Mouse (Mus musculus) spleen, postnatal 4 days (tissue): ENCODE data around the gene Acox3.

Experiments used
- DNase-seq, 2 experiments: peaks; one replicate each; pipeline ENCODE4 v3.0.0; 2022; ENCODE audit warnings: low spot score in 2 of 2

The Acox3 gene

DNA sequence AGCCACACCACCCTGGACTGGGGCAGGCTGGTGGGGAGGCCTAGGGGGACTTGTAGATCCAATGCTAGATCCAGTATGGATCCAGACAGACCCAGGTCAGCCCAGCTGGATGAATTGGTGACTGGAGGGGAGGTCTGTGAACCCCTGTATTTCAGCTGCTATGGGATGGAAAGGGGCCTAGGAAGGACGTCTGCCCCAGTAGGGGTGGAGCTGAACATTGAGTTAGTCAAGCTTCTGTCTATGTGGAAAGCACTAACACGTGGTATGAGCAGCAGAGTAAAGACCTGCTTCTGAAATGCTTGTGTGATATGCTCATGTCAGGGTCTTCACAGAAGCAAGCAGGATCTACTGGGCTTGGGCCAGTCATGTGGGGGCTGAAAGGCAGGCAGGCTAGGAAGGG, 65.4 kb downstream of the Acox3 start:
- no peak for DNase-seq

DNA sequence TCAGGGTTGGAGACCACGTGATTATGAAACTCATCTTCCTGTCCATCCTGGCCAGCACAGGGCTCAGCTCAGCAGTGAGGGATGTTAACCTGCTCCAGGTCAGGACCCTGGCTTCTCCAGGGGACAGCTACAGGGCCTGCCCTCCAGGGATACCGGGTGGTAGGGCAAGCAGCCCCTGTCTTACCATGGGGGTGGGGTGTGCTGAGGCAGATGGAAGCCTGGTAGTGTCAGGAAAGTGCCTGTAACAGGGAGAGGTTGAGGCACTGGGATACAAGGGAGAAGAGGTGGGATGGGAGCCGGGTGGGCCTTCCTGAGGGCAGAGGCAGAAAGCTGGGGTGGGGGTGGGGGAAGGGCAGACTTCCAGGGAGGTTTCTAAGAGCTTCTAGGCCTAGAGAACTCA, 69.5 kb downstream of the Acox3 start:
- DNase-seq = no peak

DNA sequence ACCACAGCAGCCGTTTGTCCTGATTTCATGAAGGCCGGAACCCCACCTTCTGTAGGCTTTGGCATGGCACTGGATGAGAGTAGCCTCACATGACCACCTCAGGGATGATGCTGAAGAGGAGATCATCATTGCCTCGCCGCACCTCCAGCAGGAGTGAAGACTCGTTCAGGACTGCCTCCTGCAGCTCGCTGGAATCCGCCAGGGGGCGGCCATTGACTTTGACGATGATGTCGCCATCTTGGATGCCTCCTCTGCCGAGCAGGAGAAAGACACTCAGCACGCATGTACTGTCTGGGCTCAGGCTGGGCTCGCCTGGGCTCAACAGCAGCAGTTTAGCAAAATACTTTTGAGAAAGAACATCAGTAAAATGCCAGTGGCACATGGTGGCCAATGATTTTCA, 70.0 kb downstream of the Acox3 start:
- no peak for DNase-seq

DNA sequence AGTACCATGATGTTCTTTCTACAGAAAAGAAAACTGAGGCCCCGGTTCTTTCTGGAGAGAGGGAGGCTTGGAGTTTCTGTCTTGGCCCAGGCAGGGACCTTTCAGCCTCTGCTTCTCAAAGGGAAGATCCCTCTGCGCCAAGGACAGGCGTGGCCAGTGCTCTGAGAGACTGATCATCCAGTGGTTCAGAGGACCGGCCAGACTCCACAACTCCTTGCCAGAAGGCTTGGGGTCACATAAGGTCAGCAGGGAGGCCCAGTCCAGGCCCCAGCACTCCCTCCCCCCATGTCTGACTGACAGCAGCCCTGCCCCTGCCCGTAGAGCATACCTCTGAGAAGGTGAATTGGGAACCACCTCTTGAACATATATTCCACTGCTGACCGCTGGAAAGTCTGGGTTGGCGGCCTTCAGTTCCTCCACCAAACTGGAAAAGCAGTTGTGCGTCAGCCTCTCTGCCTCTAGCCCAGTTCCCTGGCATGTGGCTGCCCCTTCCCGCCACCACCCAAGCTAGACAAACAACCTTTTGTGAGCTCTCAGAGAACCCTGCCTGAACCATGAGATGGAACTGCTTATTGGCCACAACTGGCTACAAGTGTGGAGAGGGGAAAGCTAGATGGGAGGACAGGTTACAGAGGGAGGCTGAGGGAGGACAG, 71.0 kb downstream of the Acox3 start:
- DNase-seq = no peak

DNA sequence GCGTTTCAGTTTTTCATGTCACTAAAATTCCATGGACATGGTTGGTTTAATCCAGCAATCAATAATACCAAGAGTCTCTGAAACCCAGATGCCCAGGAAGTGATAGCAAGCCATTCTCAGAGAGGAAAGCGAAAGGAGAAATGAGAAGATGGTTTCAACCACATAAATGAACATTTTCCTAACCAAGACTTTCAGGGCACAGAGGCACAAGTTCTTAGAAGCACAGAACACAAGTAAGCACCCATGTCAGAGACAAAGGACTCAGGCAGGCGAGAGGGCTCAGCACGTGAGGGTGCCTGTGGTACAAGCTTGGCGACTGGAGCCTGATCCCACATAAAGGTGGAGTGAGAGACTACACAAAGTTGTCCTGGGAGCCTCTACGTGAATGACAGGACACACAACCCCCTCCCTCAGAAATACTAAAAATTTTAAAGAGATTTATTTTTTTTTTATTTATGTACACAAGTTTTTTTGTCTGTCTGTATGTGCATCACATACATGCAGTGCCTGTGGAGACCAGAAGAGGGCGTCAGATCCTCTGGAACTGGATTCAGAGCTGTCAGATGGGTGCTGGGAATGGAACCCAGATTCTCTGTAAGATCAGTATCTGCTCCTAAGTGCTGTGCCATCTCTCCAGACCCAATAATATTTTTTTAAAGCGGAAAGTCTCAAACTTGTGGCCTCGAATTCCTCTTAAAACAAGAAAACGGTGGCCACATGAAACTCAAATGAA, 73.1 kb downstream of the Acox3 start:
- no peak for DNase-seq

DNA sequence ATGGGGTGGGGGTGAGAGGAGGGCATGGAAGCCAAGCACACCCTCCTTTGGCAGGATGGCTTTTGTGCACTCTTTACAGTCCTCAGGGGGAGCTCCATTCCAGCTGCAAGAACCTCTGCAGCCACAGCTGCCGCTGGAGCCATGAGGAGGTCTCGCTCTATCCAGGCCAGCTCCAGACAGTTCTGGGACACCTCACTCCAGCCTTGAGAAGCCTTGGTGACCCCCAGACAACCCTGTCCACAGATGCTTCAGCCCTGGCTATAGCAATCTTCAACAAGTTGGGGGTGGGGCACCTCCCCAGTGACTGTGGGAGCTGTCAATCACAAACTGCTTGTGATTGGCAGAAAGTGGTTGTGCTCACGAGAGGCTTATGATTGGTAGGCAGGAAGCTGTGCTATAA, 76.7 kb downstream of the Acox3 start:
- no peak for DNase-seq

DNA sequence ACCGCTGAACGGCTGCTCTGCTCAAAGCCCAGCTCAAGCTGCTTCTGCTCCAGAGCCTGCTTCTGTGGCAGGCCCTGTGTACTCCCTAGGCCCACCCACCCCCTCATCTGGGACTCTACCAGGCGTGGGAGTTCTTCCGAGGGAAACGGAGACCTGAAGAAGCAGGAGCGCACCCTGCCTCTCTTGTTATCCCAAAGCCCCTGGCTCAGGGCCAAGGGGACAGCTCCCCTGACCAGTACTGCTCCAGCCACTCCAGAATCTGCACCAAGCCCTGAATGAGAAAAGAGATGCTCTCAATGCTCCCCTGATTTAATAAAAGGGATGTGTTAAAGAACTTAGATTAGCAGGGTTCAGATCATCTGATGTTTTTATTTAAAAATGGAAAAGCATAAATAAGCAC, 78.4 kb downstream of the Acox3 start:
- no peak for DNase-seq

DNA sequence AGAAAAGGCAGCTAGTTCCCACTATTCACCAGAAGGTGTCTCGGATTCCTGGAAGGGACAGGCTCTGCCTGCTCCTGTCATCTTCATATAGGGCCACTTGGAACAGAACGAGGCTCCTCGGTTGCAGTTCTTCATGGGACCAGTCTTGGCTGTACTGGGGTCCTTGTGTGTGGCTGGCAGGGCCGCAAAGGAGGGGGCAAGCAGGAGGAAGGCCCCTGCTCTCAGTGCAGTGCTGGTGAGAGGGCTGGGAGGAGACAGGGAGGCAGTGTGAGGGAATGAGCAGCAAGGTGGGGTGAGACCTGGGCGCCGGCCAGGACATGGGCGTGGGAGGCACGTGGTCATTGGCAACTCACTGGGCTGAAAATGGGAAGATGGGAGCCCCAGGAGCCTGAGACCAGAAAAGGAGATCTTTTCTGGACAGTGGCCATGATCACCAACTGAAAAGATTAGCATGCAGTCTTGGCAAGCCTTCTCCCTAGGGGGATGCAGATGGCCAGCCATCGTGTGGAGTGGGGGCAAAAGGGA, 79.2 kb downstream of the Acox3 start:
- no peak for DNase-seq
